Mouse (Mus musculus) embryonic fibroblast, embryonic 13.5 days (primary cell): ENCODE measurements around the gene Ttll13.

Experiments used
- CTCF ChIP-seq: IDR thresholded peaks from 2 replicates; pipeline ENCODE4 v1.5.1; 2011; ENCODE audit warnings: mild to moderate bottlenecking, control low read depth, low read length, moderate library complexity, borderline replicate concordance; ENCODE audit not compliant: insufficient read depth
- POLR2A ChIP-seq: IDR thresholded peaks from 2 replicates; pipeline ENCODE4 v1.6.1; 2011; ENCODE audit warnings: low read depth, mild to moderate bottlenecking, control low read depth, low read length, moderate library complexity

GRCm38 (mm10) chr7:80230196-80230595 lies 16.0 kb upstream of the Ttll13 start:
- TF ChIP-seq CTCF (no peak), POLR2A (no peak)
